Mouse (Mus musculus) cerebellum, adult 2 months (tissue): ENCODE results near the gene Hoxb9.

Experiments
- CTCF ChIP-seq: fragments of 200-500 bp; IDR thresholded peaks from 2 replicates; pipeline ENCODE4 v1.5.1; 2011; ENCODE audit warnings: low read depth, mild to moderate bottlenecking, control low read depth, low read length, moderate library complexity, borderline replicate concordance; ENCODE audit not compliant: insufficient read depth
- POLR2A ChIP-seq: fragments of 200-500 bp; IDR thresholded peaks from 2 replicates; pipeline ENCODE4 v1.6.1; 2011; ENCODE audit warnings: low read length, control low read depth, borderline replicate concordance; ENCODE audit not compliant: insufficient read depth

GRCm38 (mm10) chr11:96260310-96260970 is 10.8 kb upstream of the Hoxb9 start:
- TF ChIP-seq CTCF (no peak), POLR2A (no peak)
